Mouse (Mus musculus): ENCODE data around the gene Dao. TPM values are rescaled to one million over a fixed set of nuclear protein-coding genes. Genes with fewer than 3 reads are reported as not detected.

The Dao gene
- polyA plus RNA-seq, 1 experiment from 2014 or later = not detected

DNA sequence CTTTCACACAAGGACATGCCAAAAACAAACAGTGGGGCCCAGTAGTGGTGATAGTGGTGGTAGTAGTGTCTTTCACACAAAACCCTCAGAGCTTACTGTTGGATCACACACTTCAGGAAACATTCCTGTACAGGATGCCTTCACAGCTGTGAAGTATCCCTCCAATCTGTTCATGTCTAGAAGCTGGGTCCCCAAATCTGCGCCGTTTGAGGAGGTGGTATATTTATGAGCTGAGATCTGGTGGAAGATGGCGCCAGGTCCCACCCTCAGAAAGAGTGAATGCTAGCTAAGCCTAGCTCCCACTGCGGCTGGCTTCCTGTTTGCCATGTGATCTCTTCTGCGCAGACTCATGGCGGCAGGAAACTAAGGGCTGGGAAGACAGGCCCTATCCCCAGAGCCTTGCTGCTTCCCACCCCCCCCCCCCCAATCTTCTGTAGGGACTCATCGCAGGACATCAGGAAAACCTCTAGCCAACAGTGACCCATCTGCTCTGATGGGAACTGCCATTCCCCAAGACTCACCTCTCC, 37.8 kb upstream of the Dao start:
- Histone ChIP-seq H3K9me3 (ENCODE audit: control insufficient read depth, low read length) (no peaks in the 10 kb centered on the region), H3K4me1 (ENCODE audit: control insufficient read depth, insufficient read depth, low read length) (no peaks in the 10 kb centered on the region), H3K9ac (ENCODE audit: low read length) (no peak overlapping the region), H3K27me3 (ENCODE audit: control insufficient read depth, insufficient read depth, low read length) (no peaks in the 10 kb centered on the region), H3K4me3 (ENCODE audit: low read depth, low read length) (no peak overlapping the region), H3K4me2 (ENCODE audit: low read depth, severe bottlenecking) (no peak overlapping the region), H3K27ac (replicated peaks; ENCODE audit: low read depth, low read length) (no peak overlapping the region), H3K36me3 (ENCODE audit: control insufficient read depth, insufficient read depth, low read length) (peaks cover 8% of the 10 kb centered on the region)
- ATAC-seq (ENCODE audit: insufficient number of reproducible peaks, low FRiP score, low TSS enrichment, low read depth) = no peak
- WGBS = 94% methylated on average over 7 of the region's 7 CpGs
- DNase-seq (ENCODE audit: low spot score) = no peak

DNA sequence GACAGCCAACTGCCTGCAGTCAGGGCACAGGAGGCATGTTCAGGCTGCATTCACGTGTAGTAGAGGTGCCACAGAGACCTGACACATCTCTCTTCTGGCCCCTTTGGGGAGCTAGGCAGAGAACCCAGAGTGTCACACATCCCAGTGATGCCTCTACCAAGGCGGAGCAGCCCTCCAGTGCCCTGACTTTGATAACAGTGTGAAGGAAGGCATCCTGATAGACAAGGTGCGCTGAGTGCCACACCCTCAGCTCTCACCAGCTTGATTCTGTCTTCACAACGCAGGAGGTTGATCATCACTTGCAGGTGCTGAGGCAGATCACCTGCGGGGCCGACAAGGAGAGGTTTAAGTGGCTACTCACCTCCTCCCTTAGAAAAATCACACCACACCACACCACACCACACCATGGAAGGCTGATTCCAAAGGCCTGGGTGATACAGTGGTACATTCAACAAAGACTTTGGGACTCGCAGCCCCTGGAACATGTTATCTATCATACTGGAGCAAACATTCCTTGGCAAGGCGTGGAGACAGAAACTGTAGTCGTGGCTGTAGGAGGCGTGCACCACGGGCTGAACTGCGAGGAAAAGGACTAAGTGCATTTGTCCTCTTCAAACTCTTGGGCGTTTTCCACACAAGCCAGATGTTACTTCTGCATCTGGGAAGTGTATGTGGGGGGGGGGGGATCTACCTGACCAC, 36.9 kb upstream of the Dao start:
- ATAC-seq (ENCODE audit: insufficient number of reproducible peaks, low FRiP score, low TSS enrichment, low read depth) = no peak
- Histone ChIP-seq H3K27me3 (ENCODE audit: control insufficient read depth, insufficient read depth, low read length) (no peaks in the 10 kb centered on the region), H3K9me3 (ENCODE audit: control insufficient read depth, low read length) (no peaks in the 10 kb centered on the region), H3K9ac (ENCODE audit: low read length) (no peak overlapping the region), H3K27ac (replicated peaks; ENCODE audit: low read depth, low read length) (no peak overlapping the region), H3K4me1 (ENCODE audit: control insufficient read depth, insufficient read depth, low read length) (no peaks in the 10 kb centered on the region), H3K36me3 (ENCODE audit: control insufficient read depth, insufficient read depth, low read length) (peaks cover 8% of the 10 kb centered on the region), H3K4me3 (ENCODE audit: low read depth, low read length) (no peak overlapping the region), H3K4me2 (ENCODE audit: low read depth, severe bottlenecking) (no peak overlapping the region)
- 93% methylated on average over 13 of the region's 13 CpGs for WGBS
- DNase-seq (ENCODE audit: low spot score) = no peak

DNA sequence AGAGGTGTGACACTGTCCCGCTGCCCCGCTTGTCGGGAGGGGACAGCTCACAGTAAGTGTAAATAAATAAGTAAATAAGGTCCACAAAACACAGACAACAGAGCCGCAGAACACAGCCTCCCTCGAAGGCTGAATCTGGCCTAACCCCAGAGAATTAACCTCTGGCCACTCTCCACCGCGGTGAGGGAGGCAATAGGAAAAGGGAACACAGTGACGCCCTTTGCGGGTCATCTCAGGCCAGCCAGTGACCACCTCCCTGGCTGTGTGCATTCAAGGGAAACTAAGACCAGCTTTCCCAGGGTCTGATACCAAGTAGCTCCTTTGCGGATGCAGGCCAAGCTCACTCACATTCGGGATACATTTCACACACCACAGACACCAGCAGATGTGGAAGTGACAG, 35.1 kb upstream of the Dao start:
- WGBS = 70% methylated on average over 11 of the region's 11 CpGs
- DNase-seq (ENCODE audit: low spot score) = no peak
- Histone ChIP-seq H3K4me2 (ENCODE audit: low read depth, severe bottlenecking) (no peak overlapping the region), H3K4me1 (ENCODE audit: control insufficient read depth, insufficient read depth, low read length) (no peaks in the 10 kb centered on the region; the same call in 1 of the 2 replicates), H3K36me3 (ENCODE audit: control insufficient read depth, insufficient read depth, low read length) (peaks cover 8% of the 10 kb centered on the region), H3K9me3 (ENCODE audit: control insufficient read depth, low read length) (no peaks in the 10 kb centered on the region), H3K9ac (ENCODE audit: low read length) (no peak overlapping the region), H3K27me3 (ENCODE audit: control insufficient read depth, insufficient read depth, low read length) (no peaks in the 10 kb centered on the region), H3K27ac (replicated peaks; ENCODE audit: low read depth, low read length) (no peak overlapping the region), H3K4me3 (ENCODE audit: low read depth, low read length) (no peak overlapping the region)
- no peak for ATAC-seq (ENCODE audit: insufficient number of reproducible peaks, low FRiP score, low TSS enrichment, low read depth)

DNA sequence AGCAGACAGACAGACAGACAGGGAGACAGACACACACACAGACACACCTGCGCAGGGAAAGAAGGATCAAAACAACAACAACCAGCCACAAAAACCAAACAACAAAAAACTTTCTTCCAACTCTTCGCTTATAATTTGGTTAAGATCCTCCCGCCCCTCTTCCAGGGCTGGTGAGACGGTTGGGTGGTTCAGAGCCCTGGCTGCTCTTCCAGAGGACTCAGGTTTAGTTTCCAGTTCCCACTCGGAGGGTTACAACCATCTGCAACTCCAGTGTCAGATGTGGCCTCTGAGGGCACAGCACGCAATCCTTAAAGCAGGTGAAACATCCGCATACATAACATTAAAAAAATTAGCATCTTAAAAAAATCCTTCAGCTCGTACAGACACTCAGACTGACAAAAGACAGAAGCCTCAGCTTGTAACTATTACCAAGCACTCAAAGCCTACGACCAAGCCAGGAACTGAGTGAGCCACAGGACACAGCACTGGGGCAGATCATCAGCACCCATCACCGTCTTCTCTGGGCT, 32.0 kb upstream of the Dao start:
- Histone ChIP-seq H3K27ac (replicated peaks; ENCODE audit: low read depth, low read length) (no peak overlapping the region), H3K9me3 (ENCODE audit: control insufficient read depth, low read length) (no peaks in the 10 kb centered on the region), H3K4me1 (ENCODE audit: control insufficient read depth, insufficient read depth, low read length) (no peaks in the 10 kb centered on the region; the same call in 1 of the 2 replicates), H3K4me2 (ENCODE audit: low read depth, severe bottlenecking) (no peak overlapping the region), H3K4me3 (ENCODE audit: low read depth, low read length) (no peak overlapping the region), H3K9ac (ENCODE audit: low read length) (no peak overlapping the region), H3K27me3 (ENCODE audit: control insufficient read depth, insufficient read depth, low read length) (no peaks in the 10 kb centered on the region), H3K36me3 (ENCODE audit: control insufficient read depth, insufficient read depth, low read length) (peaks cover 4% of the 10 kb centered on the region; the same call in 1 of the 2 replicates)
- 76% methylated on average over 10 of the region's 10 CpGs for WGBS
- DNase-seq (ENCODE audit: low spot score) (no peak), ATAC-seq (ENCODE audit: insufficient number of reproducible peaks, low FRiP score, low TSS enrichment, low read depth) (no peak)

DNA sequence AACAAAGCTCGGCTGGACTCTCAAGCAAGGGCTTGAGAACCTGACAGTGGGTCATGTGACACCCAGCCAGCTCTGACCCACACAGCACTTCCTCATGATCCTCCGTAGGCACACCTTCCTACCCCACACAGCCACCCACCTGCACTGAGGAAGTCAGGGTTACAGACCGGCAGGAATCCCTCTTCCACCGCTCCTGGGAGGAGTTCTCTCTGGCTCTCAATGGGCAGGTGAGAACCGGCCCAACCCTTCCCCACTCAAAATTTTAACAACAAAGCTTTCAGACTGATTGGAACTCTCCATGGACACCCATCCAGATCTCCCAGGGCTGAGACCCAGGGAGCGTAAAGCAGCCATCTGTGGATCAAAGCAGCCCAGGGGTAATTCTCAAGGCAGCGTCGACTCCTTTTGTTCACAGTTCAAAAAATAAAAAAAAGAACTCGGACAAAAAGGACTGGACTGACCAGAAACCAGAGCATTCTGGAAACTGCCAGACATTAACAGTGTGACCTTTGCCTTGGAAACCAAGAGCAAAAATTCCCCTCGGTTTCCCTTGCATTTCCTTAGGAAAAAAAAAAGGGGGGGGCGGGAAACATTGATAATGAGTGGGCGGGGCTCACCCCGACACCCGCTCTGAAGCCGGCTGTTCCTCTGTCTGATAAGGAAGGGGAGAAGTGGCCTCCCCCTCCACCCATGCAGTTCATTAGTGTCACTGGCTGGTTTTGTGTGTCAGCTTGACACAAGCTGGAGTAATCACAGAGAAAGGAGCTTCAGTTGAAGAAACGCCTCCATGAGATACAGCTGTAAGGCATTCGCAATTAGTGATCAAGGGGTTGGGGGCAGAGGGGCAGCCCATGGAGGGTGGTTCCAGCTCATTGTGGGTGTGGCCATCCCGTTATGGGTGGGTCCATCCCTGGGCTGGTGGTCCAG, 30.7 kb upstream of the Dao start:
- H3K4me3 ChIP-seq (ENCODE audit: low read depth, low read length) = no peak overlapping the region
- ATAC-seq (ENCODE audit: insufficient number of reproducible peaks, low FRiP score, low TSS enrichment, low read depth) = no peak
- H3K9ac ChIP-seq (ENCODE audit: low read length) = no peak overlapping the region
- no peak overlapping the region for H3K4me2 ChIP-seq (ENCODE audit: low read depth, severe bottlenecking)
- DNase-seq (ENCODE audit: low spot score) = no peak
- no peaks in the 10 kb centered on the region for H3K9me3 ChIP-seq (ENCODE audit: control insufficient read depth, low read length)
- H3K27ac ChIP-seq (replicated peaks; ENCODE audit: low read depth, low read length) = no peak overlapping the region
- no peaks in the 10 kb centered on the region for H3K27me3 ChIP-seq (ENCODE audit: control insufficient read depth, insufficient read depth, low read length)
- H3K36me3 ChIP-seq (ENCODE audit: control insufficient read depth, insufficient read depth, low read length) = no peaks in the 10 kb centered on the region; the same call in 1 of the 2 replicates
- 14% methylated on average over 18 of the region's 18 CpGs for WGBS
- H3K4me1 ChIP-seq (ENCODE audit: control insufficient read depth, insufficient read depth, low read length) = no peaks in the 10 kb centered on the region; the same call in 1 of the 2 replicates

DNA sequence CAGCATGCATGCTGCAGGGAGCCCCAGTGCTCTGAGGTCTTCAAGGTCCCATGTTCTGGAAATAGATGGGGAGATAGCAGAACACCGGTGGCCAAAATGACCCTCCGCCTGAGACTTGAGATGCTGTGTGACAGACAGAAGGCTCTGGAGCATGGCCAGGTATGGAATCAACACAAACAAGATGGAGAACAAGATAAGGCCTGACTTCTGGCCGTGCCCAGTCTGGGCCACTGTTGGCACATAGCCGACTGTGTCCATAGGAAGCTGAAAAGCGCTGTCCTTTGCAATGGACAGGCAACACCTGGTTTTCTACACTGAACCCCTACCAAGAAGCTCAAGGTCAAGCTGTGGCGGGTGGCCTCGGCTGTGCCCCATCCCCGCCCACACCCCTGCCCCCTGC, 29.7 kb upstream of the Dao start:
- Histone ChIP-seq H3K4me3 (ENCODE audit: low read depth, low read length) (no peak overlapping the region), H3K27ac (replicated peaks; ENCODE audit: low read depth, low read length) (no peak overlapping the region), H3K9ac (ENCODE audit: low read length) (no peak overlapping the region), H3K4me2 (ENCODE audit: low read depth, severe bottlenecking) (no peak overlapping the region), H3K9me3 (ENCODE audit: control insufficient read depth, low read length) (no peaks in the 10 kb centered on the region), H3K27me3 (ENCODE audit: control insufficient read depth, insufficient read depth, low read length) (no peaks in the 10 kb centered on the region), H3K4me1 (ENCODE audit: control insufficient read depth, insufficient read depth, low read length) (no peaks in the 10 kb centered on the region; the same call in 1 of the 2 replicates), H3K36me3 (ENCODE audit: control insufficient read depth, insufficient read depth, low read length) (no peaks in the 10 kb centered on the region; the same call in 1 of the 2 replicates)
- 90% methylated on average over 8 of the region's 8 CpGs for WGBS
- no peak for DNase-seq (ENCODE audit: low spot score)
- ATAC-seq (ENCODE audit: insufficient number of reproducible peaks, low FRiP score, low TSS enrichment, low read depth) = no peak

DNA sequence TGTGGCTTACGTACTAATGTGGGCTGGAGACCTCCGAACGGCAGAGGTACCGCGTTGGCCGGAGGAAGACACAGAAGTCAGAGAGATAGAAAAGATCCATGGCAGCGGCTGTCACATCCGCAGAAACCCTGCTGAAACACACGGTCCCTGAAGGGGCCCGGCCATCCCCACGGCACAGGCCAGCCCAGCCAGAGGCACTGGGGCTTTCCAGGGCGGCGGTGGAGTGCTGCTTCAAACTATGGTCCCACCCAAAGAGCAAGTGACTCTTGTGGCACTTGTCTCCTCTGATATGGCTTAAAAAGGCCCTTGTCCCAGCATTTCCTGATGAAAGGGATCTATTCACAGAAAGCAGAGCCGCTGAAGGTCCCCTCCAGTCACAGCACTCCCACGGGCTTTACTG, 28.9 kb upstream of the Dao start:
- 71% methylated on average over 15 of the region's 15 CpGs for WGBS
- no peak for DNase-seq (ENCODE audit: low spot score)
- Histone ChIP-seq H3K4me3 (ENCODE audit: low read depth, low read length) (no peak overlapping the region), H3K4me2 (ENCODE audit: low read depth, severe bottlenecking) (no peak overlapping the region), H3K36me3 (ENCODE audit: control insufficient read depth, insufficient read depth, low read length) (no peaks in the 10 kb centered on the region), H3K4me1 (ENCODE audit: control insufficient read depth, insufficient read depth, low read length) (no peaks in the 10 kb centered on the region; the same call in 1 of the 2 replicates), H3K27ac (replicated peaks; ENCODE audit: low read depth, low read length) (no peak overlapping the region), H3K9ac (ENCODE audit: low read length) (no peak overlapping the region), H3K9me3 (ENCODE audit: control insufficient read depth, low read length) (no peaks in the 10 kb centered on the region), H3K27me3 (ENCODE audit: control insufficient read depth, insufficient read depth, low read length) (no peaks in the 10 kb centered on the region)
- ATAC-seq (ENCODE audit: insufficient number of reproducible peaks, low FRiP score, low TSS enrichment, low read depth) = no peak

DNA sequence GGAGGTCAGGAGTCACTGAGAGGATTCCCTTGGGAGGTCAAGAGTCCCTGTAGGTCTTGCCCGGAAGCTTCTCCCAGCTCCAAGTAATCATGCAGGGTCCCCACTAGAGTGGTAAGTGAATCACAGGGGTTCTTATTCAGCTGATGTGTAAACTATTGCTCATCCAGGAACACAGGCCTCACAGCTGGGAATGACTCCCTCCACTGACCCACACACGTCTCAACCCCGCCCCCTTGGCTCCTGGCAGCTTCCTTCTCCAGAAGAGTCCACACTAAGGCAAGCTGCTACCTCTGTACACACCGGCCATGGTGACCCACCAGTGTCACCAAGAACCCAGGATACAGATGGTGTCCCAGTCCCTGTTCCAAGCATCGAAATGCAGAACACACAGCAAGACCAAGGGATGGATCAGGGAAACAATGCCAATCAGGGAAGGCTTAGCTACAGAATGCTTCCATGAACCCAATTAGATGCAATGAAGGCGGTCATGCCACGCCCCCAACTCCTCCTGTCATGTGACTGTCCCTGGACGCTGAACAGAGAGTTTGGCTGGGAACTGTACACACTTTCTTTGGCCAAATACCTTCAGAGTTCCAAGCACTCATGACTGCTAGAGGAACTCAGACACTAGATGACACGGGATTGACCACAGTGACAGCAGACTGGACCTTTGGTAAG, 27.8 kb upstream of the Dao start:
- Histone ChIP-seq H3K4me3 (ENCODE audit: low read depth, low read length) (no peak overlapping the region), H3K27me3 (ENCODE audit: control insufficient read depth, insufficient read depth, low read length) (no peaks in the 10 kb centered on the region), H3K27ac (replicated peaks; ENCODE audit: low read depth, low read length) (no peak overlapping the region), H3K4me2 (ENCODE audit: low read depth, severe bottlenecking) (no peak overlapping the region), H3K4me1 (ENCODE audit: control insufficient read depth, insufficient read depth, low read length) (no peaks in the 10 kb centered on the region; the same call in 1 of the 2 replicates), H3K9ac (ENCODE audit: low read length) (no peak overlapping the region), H3K36me3 (ENCODE audit: control insufficient read depth, insufficient read depth, low read length) (no peaks in the 10 kb centered on the region), H3K9me3 (ENCODE audit: control insufficient read depth, low read length) (no peaks in the 10 kb centered on the region)
- ATAC-seq (ENCODE audit: insufficient number of reproducible peaks, low FRiP score, low TSS enrichment, low read depth) (no peak), DNase-seq (ENCODE audit: low spot score) (no peak)
- WGBS = 66% methylated on average over 9 of the region's 9 CpGs
